Mouse (Mus musculus) liver, postnatal 0 days (tissue): Measurements from ENCODE around the gene Fads6.

Source experiments
- CTCF ChIP-seq: sonication (generic); IDR thresholded peaks from 2 replicates; pipeline ENCODE4 v1.5.1; 2016; ENCODE audit warnings: antibody characterized with exemption, low read depth
- EP300 ChIP-seq: IDR thresholded peaks from 2 replicates; pipeline ENCODE4 v1.6.1; 2016; ENCODE audit warnings: antibody characterized with exemption, low read depth, mild to moderate bottlenecking

DNA sequence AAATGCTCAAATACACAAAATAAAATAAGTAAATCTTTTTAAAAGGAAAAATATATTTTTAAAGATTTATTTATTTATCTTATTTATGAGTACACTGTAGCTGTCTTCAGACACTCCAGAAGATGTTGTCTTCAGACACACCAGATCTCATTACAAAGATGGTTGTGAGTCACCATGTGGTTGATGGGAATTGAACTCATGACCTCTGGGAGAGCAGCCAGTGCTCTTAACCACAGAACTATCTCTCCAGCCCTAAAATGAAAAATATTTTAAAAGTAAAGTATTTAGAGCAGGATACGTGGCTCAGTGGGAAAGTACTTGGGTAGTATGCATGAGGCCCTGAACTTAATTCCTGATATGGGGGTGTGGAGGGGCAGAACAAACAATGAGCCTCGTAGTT lies 3.9 kb upstream of the Fads6 start:
- TF ChIP-seq EP300 (no peak), CTCF (no peak)
